Comparison of ENCODE assay signal across 26 mouse cellular contexts in genomic region chr5:107164146-107164545, GRCm38 (mm10).
DNase-seq lines count a peak whose midpoint lies in the region; ATAC-seq and TF ChIP-seq lines count a peak whose summit lies in the region.
"Had no signal": no experiment of that assay in that cellular context is flagged by ENCODE, and none has a peak within 500 bp of the region (broad histone marks: within the 10 kb centered on the region; RNA-seq: fewer than 3 reads in every experiment).

No protein-coding gene starts in this region.

- no peaks in the 10 kb centered on the region for H3K27me3 ChIP-seq in heart, embryonic 10.5 days (ENCODE audit: insufficient read depth, poor library complexity, severe bottlenecking)
- no peaks in the 10 kb centered on the region for H3K27me3 ChIP-seq in stomach, embryonic 14.5 days (ENCODE audit: control insufficient read depth, insufficient read depth, low read length)
- H3K27me3 ChIP-seq in stomach, postnatal 0 days (ENCODE audit: control insufficient read depth, insufficient read depth, low read length), result no peaks in the 10 kb centered on the region
- no peaks in the 10 kb centered on the region for H3K27me3 ChIP-seq in embryonic facial prominence, embryonic 15.5 days
- H3K27me3 ChIP-seq in limb, embryonic 15.5 days, result no peaks in the 10 kb centered on the region
- H3K27me3 ChIP-seq: CH12.LX; neural tube, embryonic 13.5 days; Patski had no signal

- no peak for TF ChIP-seq CTCF in stomach, postnatal 0 days (IDR thresholded peaks at IDR 0.05; ENCODE audit: low read depth)

- H3K9me3 ChIP-seq in heart, embryonic 10.5 days, result no peaks in the 10 kb centered on the region
- no peaks in the 10 kb centered on the region for H3K9me3 ChIP-seq in stomach, embryonic 14.5 days (ENCODE audit: control insufficient read depth, low read depth, low read length)
- no peaks in the 10 kb centered on the region for H3K9me3 ChIP-seq in stomach, postnatal 0 days (ENCODE audit: control insufficient read depth, low read length)
- H3K9me3 ChIP-seq in embryonic facial prominence, embryonic 15.5 days (replicated peaks), result no peaks in the 10 kb centered on the region
- no peaks in the 10 kb centered on the region for H3K9me3 ChIP-seq in limb, embryonic 15.5 days
- H3K9me3 ChIP-seq: G1E; neural tube, embryonic 13.5 days had no signal

- TF ChIP-seq EP300 in stomach, postnatal 0 days (optimal IDR thresholded peaks at IDR 0.05), result no peak

- H3K9ac ChIP-seq in stomach, embryonic 14.5 days (replicated peaks; ENCODE audit: low read depth, low read length), result no peak overlapping the region
- H3K9ac ChIP-seq in stomach, postnatal 0 days (ENCODE audit: low read length), result no peak overlapping the region
- H3K9ac ChIP-seq in embryonic facial prominence, embryonic 15.5 days, result no peak overlapping the region
- no peak overlapping the region for H3K9ac ChIP-seq in limb, embryonic 15.5 days
- H3K9ac ChIP-seq: hindbrain, embryonic 14.5 days; neural tube, embryonic 13.5 days had no signal

- WGBS in heart, embryonic 10.5 days, result 69% methylated on average over 4 of the region's 4 CpGs
- WGBS in stomach, embryonic 14.5 days, result 66% methylated on average over 4 of the region's 4 CpGs
- WGBS in stomach, postnatal 0 days, result 75% methylated on average over 4 of the region's 4 CpGs
- 66% methylated on average over 4 of the region's 4 CpGs for WGBS in embryonic facial prominence, embryonic 15.5 days
- 71% methylated on average over 4 of the region's 4 CpGs for WGBS in limb, embryonic 15.5 days

- no peak overlapping the region for H3K4me2 ChIP-seq in stomach, embryonic 14.5 days (replicated peaks; ENCODE audit: low read depth, low read length)
- H3K4me2 ChIP-seq in stomach, postnatal 0 days (replicated peaks; ENCODE audit: low read depth), result no peak overlapping the region
- no peak overlapping the region for H3K4me2 ChIP-seq in embryonic facial prominence, embryonic 15.5 days (replicated peaks)
- no peak overlapping the region for H3K4me2 ChIP-seq in limb, embryonic 15.5 days
- H3K4me2 ChIP-seq: hindbrain, embryonic 14.5 days; liver, embryonic 11.5 days; neural tube, embryonic 13.5 days had no signal

- H3K36me3 ChIP-seq in heart, embryonic 10.5 days, result no peaks in the 10 kb centered on the region
- no peaks in the 10 kb centered on the region for H3K36me3 ChIP-seq in stomach, embryonic 14.5 days (ENCODE audit: control insufficient read depth, insufficient read depth, low read length)
- H3K36me3 ChIP-seq in stomach, postnatal 0 days (ENCODE audit: control insufficient read depth, insufficient read depth, low read length), result no peaks in the 10 kb centered on the region
- H3K36me3 ChIP-seq in embryonic facial prominence, embryonic 15.5 days, result no peaks in the 10 kb centered on the region
- no peaks in the 10 kb centered on the region for H3K36me3 ChIP-seq in limb, embryonic 15.5 days
- H3K36me3 ChIP-seq: G1E; neural tube, embryonic 13.5 days had no signal

- DNase-seq in heart, embryonic 10.5 days (ENCODE audit: low spot score), result peak; percentile 63
- DNase-seq in heart, postnatal 4 days, result no peak
- DNase-seq in stomach, postnatal 0 days (ENCODE audit: low spot score), result no peak
- DNase-seq in frontal cortex, postnatal 14 days (ENCODE audit: low spot score in 2 of 2), result no peak
- DNase-seq: adrenal gland, postnatal 36 days; B cell, adult 2 months; cerebellum, adult 11 months; cerebellum, postnatal 10 days; gastrocnemius, postnatal 36 days; kidney, adult 2 months; kidney, postnatal 10 days; lung, adult 18-20 months; midbrain, embryonic 14.5 days; retina, postnatal 1 day; right cerebral cortex, postnatal 25 days had no signal

- ATAC-seq in stomach, embryonic 14.5 days (ENCODE audit: insufficient number of reproducible peaks, insufficient read depth, low FRiP score, low read depth), result no peak
- ATAC-seq in stomach, postnatal 0 days (ENCODE audit: low FRiP score, low TSS enrichment), result no peak
- no peak for ATAC-seq in embryonic facial prominence, embryonic 15.5 days (ENCODE audit: insufficient number of reproducible peaks, low FRiP score, low TSS enrichment, low read depth)
- ATAC-seq in limb, embryonic 15.5 days (ENCODE audit: insufficient number of reproducible peaks, low FRiP score, low TSS enrichment, low read depth), result no peak
- ATAC-seq: forebrain, embryonic 14.5 days; Patski had no signal

- peaks cover 30% of the 10 kb centered on the region for H3K4me1 ChIP-seq in heart, embryonic 10.5 days
- peaks cover 21% of the 10 kb centered on the region for H3K4me1 ChIP-seq in stomach, embryonic 14.5 days (ENCODE audit: control insufficient read depth, insufficient read depth, low read length)
- peaks cover 9% of the 10 kb centered on the region; the same call in 1 of the 2 replicates for H3K4me1 ChIP-seq in stomach, postnatal 0 days (replicated peaks; ENCODE audit: control insufficient read depth, insufficient read depth)
- H3K4me1 ChIP-seq in embryonic facial prominence, embryonic 15.5 days, result peaks cover 81% of the 10 kb centered on the region
- H3K4me1 ChIP-seq in limb, embryonic 15.5 days, result peaks cover 77% of the 10 kb centered on the region

- H3K4me3 ChIP-seq in heart, embryonic 10.5 days, result no peak overlapping the region
- no peak overlapping the region for H3K4me3 ChIP-seq in stomach, embryonic 14.5 days (ENCODE audit: low read depth, low read length)
- H3K4me3 ChIP-seq in stomach, postnatal 0 days (ENCODE audit: low read depth, low read length), result no peak overlapping the region
- H3K4me3 ChIP-seq in embryonic facial prominence, embryonic 15.5 days (replicated peaks), result no peak overlapping the region
- H3K4me3 ChIP-seq in limb, embryonic 15.5 days, result no peak overlapping the region
- H3K4me3 ChIP-seq: left cerebral cortex, adult 2 months; neural tube, embryonic 13.5 days had no signal

- no peak overlapping the region for H3K27ac ChIP-seq in heart, embryonic 10.5 days
- H3K27ac ChIP-seq in stomach, embryonic 14.5 days (ENCODE audit: low read length), result peak overlapping the region; percentile 39; the same call in 1 of the 2 replicates
- no peak overlapping the region for H3K27ac ChIP-seq in stomach, postnatal 0 days (replicated peaks)
- peak overlapping the region; percentile 77 for H3K27ac ChIP-seq in embryonic facial prominence, embryonic 15.5 days (replicated peaks)
- H3K27ac ChIP-seq in limb, embryonic 15.5 days, result peak overlapping the region; percentile 33; the same call in 1 of the 2 replicates
- H3K27ac ChIP-seq: hindbrain, embryonic 14.5 days; left cerebral cortex, adult 2 months; neural tube, embryonic 13.5 days had no signal

Comparison
In these comparisons a context has a peak if more than half of its experiments do, and no peak if none do; other contexts are left out.
1. H3K27ac ChIP-seq: peak in stomach, embryonic 14.5 days (single experiment), embryonic facial prominence, embryonic 15.5 days (single experiment) and limb, embryonic 15.5 days (single experiment); none in heart, embryonic 10.5 days (single experiment) and stomach, postnatal 0 days (single experiment).